Mouse (Mus musculus): Measurements from ENCODE around the gene Tmem234.

- TF ChIP-seq CTCF (IDR thresholded peaks at IDR 0.05; ENCODE audit: control insufficient read depth, insufficient read depth, insufficient replicate concordance, low read depth, low read length) (no peak), POLR2A (IDR thresholded peaks at IDR 0.05; ENCODE audit: control insufficient read depth, low read depth, low read length) (no peak)
These were observed 41.3 kb downstream of the Tmem234 start for GRCm38 (mm10) chr4:129641756-129642155.

All from testis, adult 2 months (tissue).